Mouse (Mus musculus): ENCODE measurements at regions not wholly inside any gene's neighbourhood (a gene's known extent, or its start where the extent isn't known, plus 50 kb on each side); places are given as distances from the start of the nearest gene placed in this dataset.
"Not testable (repeated sequence)": the region's sequence is repeated elsewhere in the genome, so short reads cannot be mapped to it uniquely, and the experiment has no call there.

DNA sequence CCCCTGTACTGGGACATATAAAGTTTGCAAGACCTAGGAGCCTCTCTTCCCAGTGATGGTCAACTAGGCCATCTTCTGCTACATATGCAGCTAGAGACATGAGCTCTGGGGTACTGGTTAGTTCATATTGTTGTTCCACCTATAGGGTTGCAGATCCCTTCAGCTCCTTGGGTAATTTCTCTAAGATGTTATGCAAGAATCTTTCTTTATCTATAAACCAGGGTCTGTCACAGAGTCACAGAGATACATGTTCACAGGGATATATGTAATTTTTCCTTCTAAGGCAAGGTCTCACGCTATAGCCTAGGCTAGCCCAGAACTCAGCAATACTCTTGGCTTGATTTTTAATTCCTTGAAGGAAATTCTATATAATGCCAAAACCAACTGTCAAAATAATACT lies 56.9 kb downstream of the Zfp36l1 start:
- DNase-seq = not testable (repeated sequence)

DNA sequence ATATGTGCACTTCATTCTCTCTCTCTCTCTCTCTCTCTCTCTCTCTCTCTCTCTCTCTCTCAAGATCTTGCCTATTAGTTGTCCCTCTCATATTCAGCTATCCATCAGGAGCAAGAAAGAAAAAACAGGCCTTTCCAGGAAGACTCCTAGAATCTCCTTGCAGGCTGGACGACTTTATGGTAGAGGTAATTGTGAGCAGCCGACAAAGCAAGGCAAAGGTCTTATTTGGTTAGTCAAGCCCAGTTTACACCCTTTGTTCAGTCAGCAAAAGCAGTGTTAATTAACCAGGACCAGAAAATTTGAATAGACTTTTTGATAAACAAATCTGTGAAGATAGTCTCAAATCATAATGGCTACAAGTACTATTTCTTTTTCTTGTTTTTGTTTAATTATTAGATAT lies 57.4 kb downstream of the Zfp36l1 start:
- DNase-seq = no peak

DNA sequence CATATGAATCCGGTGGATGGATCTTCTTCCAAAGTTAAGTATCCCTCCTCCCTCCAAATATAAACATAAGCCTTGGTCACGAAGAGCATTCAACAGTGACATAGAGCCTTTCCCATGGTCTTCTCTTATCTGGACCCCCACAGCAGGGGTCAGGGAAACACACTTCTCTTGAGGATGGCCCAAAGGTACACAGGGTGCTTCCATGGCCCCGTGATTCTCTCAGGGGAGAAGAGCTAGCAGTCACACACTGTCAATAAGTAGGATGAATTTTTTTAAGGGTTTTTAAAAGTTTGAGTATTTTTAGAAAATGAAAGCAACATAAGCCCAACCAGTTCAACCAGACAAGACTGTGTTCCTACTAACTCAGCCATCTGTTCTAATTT lies 58.2 kb downstream of the Zfp36l1 start:
- DNase-seq = no peak

DNA sequence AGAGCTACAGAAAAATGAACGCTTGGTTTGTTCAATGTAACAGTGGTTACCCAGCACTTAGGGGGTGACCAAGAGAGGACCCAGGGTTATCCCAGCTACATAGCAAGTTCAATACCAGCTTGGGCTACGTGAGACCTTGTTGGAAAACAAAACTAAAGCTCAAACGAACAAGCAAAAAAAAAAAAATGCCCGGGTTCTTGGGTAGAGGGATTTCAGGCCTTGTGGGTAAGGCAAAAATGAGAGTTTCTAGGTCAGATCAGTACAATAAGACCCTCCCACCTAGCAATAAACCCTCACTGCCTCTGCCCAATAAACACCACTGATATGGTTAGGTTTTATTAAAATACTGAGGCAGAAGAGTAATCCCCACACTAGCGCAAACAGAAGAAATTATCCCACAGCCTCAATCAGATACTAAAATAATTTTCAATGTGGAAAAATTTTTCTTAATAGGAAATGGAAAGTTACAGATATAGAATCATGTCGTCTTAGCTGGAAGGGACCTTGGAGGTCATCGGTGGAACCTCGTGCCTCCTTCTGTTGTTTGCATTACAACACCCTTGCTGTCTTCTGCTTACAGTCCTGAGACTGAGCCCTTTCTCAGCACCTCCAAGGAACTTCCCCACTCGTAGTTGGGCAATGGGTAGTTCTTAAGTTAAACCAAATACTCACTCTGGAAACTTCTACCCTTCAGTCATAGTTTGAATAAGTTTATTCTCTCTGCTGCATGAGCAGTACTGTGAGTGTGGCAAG lies 58.7 kb downstream of the Zfp36l1 start:
- DNase-seq = no peak

DNA sequence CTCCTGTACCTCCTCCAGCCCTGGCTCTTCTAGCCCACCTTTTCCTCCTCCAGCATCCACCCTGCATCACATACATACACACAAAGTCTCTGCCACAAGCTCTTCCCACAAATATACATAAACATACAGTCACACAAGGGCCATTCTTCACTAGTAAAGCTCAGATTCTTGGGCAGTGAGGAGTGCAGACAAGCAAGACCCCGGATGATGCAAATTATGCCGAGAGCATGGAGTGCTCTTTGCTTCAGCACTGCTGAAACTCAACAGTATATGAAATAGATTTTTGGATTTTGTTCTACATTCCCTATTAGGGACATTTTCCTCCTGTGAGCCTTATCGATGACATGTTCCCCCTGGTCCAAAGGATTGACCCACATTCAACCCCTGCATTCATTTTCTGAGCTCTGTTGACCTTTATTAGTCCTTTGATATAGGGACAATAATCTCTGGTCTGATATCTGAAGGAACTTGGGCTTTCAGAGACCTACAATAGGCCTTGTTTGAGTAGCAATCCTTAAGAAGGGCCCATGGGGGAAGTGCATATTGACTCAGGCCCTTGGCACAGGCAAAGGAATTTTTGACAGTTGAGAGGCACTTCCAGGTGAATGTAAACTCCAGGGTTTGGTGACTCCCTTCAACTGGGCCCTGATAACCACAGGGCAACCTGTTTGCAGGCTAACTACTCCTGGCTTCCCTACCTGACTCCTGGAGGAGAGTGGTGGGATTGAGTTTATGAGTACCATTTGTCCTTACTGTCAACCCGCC lies 64.4 kb downstream of the Zfp36l1 start:
- DNase-seq = no peak

DNA sequence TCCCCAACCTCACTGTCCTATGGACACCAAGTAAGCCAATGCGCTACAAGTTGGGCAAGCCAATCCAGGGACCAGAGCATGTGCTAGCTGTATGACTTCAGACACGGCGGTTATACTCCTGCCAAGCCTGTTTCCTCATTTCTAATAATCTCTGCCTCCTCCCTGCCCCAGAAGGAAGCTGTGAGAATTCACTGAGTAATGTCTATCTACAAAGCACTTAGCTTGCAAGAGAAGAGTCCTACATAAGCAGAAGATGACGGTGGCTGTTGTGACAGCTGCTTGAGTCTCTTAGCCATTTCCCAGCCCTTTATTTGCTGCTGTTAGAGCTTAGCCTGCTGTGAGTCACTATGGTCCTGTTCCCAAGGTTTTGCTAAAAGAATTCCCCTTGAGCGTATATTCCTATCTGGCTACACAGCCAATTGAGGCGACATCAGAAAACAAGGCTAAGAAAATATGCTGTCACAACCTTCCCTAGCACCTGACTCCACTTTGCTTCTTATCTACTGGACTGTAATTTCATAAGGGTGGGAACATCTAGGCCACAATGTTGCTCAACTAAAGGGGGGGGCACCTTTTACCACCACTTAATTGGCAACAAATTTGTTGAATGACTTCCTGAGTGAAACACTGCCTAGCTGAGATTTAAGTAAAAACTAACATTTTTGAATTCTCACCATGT lies 66.0 kb downstream of the Zfp36l1 start:
- peak; percentile 62 to 78 for DNase-seq

DNA sequence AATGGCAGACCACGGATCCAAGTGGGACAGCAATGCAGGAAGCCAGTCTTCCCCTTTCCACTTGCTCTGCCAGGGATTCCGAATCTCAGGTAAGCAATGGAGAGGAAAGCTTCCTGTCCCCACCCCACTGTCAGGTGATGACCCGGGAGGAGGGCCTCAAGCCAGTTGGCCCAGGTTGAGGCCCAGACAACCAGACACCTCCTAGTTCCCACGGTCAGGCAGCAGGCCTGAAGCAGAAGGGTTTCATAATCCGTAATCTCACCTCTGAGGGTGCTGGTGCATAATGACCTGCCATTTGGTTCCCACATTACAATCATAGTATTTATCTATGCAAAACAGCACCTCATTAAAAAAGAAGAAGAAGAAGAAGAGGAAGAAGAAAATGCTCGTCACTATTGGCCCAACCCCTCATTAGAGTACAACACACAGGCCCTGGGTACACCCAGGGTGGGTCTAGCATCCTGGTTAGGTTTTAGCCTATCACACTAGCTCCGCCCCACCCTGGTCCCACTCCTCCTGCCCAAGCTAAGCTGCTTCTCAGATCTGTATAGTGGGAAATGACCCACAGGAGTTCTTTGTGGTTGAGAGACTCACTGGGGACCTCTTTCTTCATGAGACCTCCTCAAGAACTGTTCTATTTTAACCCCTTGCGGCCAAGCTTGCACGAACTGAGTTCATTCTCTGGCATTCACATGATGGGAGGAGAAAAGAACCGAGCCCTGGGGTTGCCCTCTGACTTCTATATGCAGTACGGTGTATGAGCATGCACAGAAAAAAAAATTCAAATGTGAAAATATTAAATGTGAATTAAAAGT lies 71.1 kb downstream of the Zfp36l1 start:
- DNase-seq = no peak

DNA sequence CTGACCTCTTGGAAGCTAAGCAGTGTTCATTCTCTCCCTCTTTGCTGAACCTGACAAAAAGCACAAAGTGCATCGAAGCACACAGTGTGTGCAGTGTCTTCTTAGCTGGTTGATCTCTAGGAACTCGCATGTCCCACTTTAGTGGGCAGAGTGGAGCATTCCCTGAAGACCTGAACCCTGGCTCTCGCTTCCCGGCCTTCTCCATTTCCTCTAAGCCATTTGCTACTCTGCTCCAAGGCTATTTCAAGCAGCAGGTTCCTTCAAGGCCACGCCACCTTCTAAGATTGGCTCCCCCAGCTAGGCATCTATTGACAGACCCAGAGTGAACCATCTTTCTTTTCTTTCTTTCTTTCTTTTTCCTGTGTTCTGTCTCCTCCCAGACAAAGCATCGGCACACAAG lies 71.8 kb downstream of the Zfp36l1 start:
- DNase-seq = no peak

DNA sequence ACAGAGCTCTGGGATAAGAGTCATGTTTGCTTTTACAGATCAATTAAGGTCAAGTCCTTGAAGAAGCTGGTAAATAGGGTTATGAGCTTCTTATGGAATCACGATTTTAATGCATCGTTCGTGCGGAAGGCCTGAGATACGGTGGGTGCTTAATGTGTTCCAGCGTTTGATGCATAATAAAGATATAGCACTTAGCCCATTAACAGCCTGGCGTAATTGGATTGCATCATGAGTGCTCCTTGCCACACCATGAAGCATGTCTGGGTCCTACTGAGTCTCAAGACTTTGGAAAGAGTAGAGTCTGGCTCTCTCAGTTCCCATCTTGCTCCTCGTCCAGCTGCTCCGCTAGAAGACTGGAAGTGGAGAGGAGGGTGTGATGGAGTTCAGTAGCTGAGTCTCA lies 72.6 kb downstream of the Zfp36l1 start:
- no peak for DNase-seq

DNA sequence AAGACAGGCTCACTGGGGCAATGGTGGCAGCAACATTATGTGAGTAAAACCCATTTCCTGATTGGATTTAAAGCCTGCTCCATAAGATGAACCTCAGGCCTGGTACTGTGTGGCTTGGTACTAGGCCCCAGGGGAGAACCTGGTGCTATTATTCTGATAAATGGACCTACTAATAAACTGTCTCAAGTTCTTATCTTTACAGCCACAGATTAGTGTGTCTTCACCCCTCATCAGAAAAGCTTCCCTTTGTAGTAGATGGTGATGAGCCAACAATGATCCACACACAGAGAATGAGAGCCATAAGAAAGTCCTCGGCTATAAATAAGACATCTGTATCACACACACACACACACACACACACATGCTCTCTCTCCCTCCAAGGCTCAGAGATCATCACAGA lies 73.7 kb downstream of the Zfp36l1 start:
- no peak for DNase-seq

DNA sequence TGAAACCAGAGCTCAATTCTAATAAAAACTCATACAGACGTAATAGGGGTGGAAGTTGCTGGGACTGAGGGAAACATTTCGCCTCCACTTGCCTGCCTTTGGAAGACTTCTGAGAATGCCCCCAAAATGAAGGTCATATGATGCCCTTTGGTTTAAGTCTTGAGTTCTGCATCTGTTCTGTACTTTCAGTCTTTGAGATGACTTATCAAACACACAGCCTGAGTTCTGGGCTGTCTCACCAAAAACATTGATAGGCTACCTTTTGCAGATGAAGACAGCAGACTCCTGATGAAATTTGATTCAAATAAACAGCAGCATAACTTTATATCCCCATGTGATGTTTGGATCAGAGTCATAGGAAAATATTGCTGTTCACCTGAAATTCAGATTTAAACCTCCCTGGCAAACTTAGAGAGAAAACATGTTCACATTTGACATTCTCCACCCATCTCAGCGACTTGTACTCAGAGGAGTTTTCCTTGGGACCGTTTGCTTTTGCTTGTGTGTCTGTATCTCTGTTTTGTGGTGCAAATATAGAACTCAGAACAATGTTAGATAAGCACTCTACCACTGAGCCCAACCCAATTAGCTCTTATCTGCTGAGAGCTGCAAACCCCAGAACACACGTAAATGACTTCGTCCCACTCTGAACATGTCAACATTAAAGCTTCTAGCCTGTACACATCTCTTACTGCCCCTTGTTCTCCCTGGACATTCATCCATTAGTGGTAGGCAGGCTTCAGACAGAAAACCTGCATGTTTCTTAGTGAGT lies 77.1 kb downstream of the Zfp36l1 start:
- no peak for DNase-seq

DNA sequence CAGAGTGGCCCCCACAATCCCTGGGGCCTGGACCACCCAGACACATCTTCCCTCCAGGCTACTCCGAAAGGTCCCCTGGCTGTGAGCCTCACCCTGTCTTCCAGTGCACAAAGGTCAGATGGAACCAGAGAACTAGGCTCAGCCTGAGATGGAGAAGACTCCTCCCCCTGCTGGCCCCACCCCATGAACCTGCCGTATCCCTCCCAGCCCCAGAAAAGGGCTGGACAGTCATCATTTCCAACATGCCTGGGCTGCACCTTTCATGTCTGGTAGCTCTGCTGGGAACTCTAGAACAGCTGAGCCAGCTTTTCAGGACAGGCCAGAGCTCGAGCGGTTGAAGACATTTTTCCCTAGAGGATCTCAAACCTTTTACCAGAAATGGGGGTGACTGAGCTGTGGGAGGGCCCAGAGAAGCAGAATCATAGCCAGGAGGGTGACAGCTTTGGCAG lies 77.8 kb downstream of the Zfp36l1 start:
- DNase-seq = no peak

DNA sequence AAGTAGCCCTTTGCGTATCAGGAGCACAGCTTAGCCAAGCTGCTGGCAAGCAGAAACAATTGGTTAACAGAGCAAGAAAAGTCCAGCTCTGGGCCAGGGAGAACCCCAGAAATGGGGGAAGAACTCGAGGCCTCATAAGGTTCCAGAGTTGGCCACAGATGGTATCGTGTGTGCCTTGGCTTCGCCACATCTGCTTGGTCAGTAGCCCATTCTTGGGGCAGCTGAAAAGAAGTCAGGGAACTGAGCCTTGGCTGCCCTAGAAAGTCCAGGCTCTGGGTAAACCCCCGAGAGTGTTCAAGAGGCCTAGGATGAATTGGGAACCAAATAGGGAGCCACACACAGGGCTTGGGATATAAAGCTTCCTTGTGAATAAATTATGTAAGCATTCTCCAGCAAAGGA lies 78.7 kb downstream of the Zfp36l1 start:
- DNase-seq = no peak

DNA sequence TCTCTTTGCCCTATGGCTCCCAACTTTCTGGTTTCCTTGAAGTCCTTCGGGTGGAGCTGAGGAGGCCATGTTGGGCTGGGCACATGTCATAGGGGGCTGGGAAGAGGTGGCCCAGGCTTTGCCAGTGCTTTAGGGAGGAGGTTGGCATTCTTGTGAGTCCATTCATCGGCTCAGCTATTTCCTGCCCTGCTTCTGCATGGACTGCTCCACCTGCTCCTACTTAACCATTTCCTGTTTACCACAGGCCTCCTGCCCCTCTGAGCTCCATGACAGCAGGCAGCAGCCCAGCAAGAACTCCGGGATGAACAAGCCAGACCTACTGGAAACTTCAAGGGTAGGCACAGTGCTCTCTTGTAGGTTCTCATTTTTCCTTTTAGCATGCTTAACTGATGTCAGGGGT lies 80.3 kb downstream of the Zfp36l1 start:
- DNase-seq = no peak

DNA sequence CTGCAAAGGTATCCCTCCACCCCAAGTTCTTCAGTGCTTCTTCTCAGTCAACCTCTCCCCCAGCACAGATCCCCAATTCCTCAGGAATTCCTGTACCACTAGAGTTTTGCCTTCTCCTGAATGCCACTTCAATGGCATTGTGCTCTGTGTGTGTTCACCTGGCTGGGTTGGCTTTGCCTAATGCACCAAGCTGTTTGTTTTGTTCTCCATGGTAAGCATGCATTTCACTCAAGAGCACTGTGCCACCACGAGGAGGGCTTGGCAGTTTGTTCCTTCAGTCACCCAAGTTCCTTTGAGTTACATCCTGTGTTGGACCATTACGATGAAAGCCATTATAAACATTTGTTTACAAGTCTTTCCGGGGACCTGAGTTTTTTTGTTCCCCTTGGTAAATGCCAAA lies 84.5 kb downstream of the Zfp36l1 start:
- no peak for DNase-seq

DNA sequence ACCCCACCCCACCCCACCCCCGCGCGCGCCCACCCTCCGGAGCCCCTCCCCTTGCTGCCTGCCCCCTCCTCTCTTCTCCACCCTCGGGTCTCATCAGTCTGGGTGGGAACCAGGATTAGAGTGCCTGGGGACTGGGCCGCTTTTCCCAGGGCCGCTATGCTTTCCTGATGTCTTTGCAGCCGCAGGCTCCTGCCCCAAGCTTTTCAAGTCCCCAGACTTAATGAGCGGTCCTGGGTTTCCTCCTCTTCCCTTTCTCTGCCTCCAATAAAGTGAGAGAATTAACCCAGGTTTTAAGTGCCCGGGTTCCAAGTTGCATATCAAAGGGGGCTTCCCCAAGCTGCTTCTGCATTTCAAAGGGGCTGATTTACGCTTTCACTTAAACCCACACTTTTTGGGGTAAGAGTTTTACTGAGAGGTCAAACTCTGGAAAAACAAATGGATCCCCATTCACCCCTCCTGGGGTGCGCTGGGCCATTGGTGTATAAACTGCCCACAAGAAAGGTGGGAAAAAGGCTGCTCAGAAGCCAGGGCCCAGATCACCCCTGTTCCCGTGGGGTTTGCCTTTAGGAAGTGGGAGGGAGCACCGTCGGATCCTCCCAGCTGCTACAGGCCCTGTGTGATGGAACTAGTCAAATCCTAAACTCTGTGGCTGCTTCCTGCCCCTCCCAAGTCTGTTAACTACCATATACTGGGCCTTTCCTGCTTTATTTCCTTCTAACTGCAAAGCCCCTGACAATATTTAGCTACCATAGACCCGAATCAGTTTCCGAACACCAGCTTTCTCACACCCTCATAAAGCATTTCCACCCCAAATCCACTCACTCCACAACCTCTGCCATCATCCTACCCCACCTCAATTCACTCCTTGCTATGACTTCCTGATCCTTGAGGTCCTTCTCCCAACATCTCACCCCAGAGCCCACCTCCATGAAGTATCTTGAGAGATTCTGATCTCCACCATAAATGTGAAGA lies 89.4 kb downstream of the Zfp36l1 start:
- DNase-seq = peak; percentile 42 to 63

DNA sequence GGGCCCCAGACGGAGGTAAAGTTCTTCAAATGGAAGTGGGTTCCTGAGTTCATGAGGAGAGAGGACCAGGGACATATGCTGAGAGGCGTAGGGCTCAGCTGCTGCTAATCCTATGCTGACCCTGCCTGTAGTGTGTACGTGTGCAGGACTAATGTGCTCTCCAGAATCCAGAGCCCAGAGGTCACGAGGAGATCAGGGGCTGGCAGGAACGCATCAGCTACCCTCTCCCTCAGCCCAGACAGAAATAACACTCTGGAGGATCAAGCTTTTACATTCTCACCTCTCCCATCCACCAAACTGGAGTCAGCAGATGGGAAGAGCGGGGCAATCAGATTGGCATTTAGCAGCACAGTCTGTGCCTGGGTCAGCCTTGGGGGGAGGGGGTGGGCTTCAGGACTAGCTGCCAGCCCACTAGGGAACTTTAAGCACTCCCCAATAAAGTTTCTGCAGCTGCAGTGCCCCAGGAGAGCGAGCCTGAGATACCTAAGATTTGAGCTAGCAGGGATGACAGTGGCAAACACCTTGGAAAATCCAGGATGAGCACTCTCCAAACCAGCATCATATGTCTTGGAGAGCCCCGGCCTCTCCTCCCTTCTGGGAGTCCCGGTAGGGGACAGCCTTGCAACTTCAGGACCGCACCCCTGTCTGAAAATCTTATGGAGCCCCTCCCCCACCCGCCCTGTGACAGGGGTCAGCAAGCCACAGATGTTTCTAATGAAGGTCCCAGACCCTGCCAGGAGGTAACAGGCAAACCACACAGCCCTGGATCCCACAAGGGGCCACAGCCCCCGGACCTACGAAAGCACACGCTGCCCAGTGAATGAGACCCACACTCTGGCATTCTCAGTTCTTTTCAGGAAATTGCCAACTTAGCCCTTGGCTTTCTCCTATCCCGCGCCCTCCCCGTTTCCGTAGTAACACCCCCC lies 90.4 kb downstream of the Zfp36l1 start:
- peak in 1 of 2 experiments; percentile 46 for DNase-seq

DNA sequence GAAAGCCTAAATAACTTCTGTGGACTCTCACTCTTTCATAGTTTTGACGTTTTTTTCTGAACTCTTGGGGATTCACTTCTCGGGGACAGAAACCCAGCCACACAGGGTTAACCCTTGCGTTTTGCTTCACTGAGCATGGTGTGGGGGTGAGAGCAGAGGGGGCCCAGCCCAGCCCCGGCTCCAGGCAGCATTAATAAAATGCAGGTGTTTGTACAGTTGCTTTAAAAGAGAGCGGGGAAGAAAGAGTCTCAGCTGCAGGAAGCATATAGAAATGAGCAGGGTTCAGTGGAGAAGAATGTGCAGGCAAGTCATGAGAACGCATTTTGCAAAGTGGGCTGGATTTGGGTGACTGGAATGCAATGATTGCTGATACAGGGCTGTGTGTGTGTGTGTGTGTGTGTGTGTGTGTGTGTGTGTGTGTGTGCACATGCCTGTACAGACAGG lies 91.8 kb downstream of the Zfp36l1 start:
- no peak for DNase-seq

DNA sequence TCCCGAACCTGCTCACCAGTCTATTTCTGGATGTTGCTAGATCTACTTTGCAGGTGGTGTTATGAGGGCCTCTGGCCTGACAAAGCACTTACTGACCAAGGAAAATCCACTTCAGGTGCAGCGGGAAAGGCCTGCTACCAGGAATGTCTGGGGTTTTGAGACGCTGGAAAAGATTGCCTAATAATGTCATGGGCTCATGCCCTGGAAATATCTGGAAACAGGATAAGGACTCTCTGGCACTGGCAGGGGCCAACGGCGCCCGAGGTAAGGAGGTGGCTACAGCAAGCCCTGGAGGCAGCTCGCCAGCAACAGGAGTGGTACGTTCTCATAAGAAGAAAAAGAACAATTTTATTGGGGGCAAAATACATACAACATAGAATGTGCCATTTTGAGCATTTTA lies 94.7 kb downstream of the Zfp36l1 start:
- DNase-seq = peak; percentile 45 to 62

Measured in heart, adult 18-20 months (tissue).